Mouse (Mus musculus) heart, postnatal 36 days (tissue): ENCODE results near the gene Pim2. TPM values are rescaled to one million over a fixed set of nuclear protein-coding genes. Genes with fewer than 3 reads are reported as not detected.

Source experiments
- DNase-seq, 2 experiments: peaks; one replicate each; pipeline ENCODE4 v3.0.0; 2021 to 2022
- intact Hi-C: fragments of 180-260 bp; cut with DNase I; formaldehyde crosslinking; loops from one replicate; pipeline ENCODE4 v1.15.1; 2025
- total RNA-seq, 2 experiments: library from RNA; stranded (reverse); gene quantifications; 2 replicates each; pipeline ENCODE4 v1.2.3; 2021

Gene Pim2
- total RNA-seq = 1 to 10 TPM; 2.4 to 3.3 TPM

DNA sequence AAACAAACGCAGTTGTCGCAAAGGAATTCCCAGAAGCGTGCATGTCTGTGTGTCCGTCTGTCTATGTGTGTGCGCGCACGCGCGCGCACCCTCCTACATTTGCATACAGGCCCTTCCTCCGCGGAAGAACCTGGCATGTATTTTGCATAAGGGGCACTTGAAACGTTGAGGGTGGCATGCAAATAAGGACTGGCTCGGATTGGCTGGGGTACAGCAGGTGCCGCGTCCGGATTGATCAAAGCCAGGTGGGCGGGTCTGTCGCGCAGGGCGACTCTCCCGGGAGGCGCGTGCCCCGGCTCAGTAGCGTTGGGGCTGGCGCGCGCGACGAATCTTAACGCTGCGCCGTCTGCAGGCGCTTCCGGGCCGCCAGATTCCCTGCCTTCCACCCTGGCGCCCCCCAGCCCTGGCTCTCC, at the start of gene Pim2:
Pim2 (plus strand) TSS at position 256 of the 413 bp plus-strand sequence.
- DNase-seq = peak; percentile 57 to 61
- intact Hi-C loops = no loop called here

DNA sequence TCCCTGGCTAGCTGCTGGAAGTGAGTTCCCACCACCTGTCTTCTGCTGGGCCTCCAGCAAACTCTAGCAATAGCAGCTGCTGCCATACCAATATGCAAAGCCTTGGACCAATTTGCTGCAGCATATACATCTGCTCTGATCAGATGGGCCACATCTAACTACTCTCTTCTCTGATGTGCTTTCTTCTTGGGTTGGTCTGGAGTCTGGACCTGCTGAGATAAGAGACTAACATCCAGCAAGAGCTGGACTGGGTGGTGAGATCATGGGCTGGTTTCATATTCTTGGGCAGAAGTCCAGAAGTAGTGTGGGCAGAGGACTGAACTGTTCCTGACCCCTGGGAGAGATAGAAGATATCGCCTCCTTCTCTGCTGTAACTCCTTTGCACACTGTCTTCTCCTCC, 40.9 kb upstream of the Pim2 start:
- DNase-seq = no peak
- intact Hi-C loops = no loop called here

DNA sequence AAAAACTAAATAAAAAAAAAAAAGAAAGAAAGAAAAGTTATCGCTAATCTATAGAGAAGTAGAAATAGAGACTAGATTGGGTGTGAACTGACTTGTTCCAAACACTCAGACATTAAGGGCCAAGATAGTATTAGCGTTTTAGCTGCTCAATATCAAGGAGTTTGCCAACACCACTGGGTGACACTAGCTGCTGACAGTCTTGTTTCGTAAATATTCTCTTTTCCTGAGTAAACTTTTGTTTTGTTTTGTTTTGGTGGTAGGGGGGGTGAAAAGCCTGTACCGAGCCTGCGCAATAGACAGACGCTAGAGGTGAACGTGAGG, 37.3 kb upstream of the Pim2 start:
- intact Hi-C loops = no loop called here
- DNase-seq = no peak

DNA sequence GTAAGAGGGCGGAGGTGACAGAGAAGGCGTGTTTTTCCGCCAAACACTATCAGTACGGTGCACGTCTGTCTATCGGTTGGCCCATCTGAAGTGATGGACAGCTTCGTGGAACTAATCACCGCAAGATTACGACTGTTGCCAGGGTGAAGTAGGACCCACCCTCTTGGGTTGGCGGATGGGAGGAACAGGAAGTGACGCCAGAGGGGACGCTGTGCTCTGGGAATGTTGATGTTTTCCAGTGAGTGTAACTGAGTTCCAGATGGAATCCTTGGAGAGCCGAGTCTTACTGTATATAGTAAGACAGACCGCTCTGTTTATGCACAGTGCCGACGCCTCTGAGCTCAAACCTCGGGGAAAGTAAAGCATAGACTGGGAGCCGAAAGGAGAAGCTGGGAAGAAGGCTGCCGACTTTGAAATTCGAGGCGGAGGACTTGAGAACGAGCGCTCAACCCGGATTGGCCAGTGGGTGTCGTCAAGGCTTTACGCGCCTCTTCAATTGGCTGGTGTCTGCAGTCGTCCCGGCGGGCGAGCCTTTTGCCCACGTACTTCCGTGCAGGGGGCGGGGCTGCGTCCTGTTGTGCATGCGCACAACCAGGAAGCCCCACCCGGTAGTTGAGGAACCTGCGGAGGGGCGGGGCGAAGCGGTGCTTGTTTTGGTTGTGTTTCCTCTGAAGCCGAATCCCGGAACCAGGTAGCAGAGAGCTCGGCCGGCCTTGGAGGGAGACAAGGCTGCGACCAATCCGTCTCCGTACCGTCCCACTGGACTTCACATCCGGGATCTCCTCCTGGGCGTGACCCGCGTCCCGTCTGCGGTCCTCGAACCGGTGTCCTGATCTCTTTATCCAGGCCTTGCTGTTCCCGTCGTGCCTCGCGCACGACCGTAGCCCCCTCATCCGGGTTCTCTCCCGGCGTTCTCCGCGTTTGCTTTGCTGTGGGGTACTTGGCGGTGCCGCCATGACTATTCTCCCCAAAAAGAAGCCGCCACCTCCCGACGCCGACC, 36.6 kb upstream of the Pim2 start, which contains the start of gene Otud5:
Otud5 (plus strand) TSS at position 202 of the 1,000 bp plus-strand sequence.
- intact Hi-C loops = no loop called here
- peak; percentile 90 for DNase-seq

DNA sequence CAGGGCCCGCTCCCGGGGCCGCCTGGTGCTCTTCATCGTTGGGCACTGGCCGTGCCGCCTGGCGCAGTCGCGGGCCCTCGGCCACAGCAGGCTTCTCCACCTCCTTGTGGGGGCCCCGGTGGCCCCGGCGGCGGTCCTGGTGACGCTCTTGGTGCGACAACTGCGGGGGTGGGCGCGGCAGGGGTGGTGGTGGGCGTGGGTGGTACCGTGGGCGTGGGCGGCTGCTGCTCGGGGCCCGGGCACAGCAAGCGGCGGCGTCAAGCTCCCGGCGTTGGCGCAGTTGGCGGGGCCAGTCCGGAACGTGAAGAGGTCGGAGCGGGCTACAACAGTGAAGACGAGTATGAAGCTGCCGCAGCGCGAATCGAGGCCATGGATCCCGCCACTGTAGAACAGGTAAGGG, 35.7 kb upstream of the Pim2 start:
- intact Hi-C loops = no loop called here
- DNase-seq = no peak

DNA sequence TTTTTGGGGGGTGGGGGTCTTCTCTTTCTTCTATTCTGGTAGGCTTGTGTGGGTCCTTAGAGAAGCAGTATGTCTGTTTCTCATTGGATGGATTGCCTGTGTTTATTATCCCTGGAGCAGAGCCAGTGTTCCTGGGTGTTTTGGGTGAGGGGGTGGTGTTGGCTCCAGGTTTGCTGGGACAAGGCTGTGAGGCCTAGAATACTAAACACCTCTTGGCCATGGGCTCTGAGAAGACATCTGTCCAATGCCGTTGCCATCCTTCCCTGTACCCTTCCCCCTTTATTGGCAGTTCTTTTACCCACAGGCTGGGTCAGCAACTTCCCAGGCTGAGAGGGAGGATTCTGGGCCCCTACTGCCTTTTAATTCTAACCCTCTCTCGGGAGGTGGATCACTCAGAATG, 30.2 kb upstream of the Pim2 start:
- intact Hi-C loops = no loop called here
- no peak for DNase-seq

DNA sequence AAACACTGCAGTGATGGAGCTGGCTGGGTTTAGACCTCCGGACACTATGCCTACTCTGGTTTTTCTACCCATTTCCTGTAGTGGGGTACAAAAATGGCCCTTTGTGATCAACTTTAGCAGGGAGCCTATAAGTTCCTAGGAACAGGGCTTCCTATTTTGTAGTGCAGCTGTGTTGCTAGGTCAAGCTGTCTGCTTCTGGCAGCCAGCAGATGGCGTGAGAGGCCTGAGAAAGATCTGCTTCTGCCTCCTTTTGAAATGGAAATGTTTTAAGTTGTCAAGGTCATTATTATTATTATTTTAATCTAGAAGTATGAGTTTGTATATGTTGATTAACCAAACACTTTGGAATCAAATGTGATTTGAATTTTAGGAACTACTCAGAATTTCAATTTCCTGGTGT, 23.5 kb upstream of the Pim2 start:
- intact Hi-C loops = loop anchor here (5.0 kb wide), 1 partner anchor 163 kb away; the partner anchor contains the start of gene Glod5
- DNase-seq = peak; percentile 26 to 33

DNA sequence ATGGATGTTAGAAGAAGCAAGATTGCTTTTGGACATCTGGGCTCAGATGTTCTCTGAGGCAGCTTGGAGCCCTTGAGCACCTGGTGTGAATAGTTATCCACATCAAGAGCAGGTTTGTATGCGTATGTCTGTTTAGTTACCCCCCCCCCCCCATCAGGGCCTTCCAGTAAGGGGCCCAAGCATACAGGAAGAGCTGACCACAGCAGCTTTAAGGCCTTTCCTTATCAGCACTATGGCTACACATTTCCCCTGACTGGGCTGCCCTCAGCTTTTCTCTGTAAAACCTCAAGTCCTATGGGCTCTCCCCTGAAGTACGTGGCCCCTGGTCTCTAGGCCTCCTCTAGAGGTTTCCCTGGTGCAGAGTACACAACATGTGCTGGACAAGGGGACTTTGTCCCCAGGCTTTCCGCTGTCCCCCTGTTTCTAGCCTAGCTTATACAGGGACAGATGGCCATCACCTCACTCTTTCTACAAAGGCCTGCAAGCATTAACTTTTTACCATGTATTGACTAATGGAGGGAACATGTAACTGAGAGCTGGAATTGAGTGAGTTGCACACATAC, 18.8 kb upstream of the Pim2 start:
- DNase-seq = no peak
- intact Hi-C loops = no loop called here

DNA sequence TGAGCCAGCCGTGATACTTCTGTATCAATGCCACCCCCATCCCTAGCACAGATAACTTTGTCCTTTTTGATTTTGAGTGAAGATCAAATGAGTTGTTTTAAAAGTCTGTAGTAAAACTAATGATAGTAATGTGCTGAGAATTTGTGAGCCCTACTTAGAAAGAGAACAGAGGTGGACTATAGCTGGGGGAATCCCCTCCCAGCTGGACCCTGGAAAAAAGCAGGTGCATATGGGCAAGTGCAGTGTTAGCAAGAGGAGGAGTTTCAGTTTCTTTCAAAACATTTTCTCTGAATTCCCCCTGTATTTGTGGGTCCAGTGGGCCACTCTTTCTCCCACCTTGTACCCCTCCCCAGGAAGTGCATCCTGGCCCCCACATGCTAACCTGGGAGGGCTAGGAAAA, 14.9 kb upstream of the Pim2 start:
- no peak for DNase-seq
- intact Hi-C loops = no loop called here

DNA sequence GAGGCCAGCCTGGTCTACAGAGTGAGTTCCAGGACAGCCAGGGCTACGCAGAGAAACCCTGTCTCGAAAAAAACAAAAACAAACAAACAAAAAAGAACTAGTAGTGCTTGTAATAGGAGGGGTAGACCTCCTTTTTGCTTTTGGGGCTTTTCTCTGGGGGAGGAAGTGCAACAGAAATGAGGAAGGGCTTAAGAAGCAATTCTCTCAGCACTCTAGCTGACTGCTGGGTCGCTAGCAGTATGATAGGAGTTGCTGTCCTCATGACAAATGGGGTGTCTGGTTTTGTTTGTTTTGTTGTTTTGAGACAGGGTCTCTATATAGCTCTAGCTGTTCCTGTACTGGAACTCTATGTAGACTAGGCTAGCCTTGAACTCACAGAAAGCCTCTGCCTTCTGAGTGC, 13.5 kb upstream of the Pim2 start:
- intact Hi-C loops = no loop called here
- DNase-seq = no peak

DNA sequence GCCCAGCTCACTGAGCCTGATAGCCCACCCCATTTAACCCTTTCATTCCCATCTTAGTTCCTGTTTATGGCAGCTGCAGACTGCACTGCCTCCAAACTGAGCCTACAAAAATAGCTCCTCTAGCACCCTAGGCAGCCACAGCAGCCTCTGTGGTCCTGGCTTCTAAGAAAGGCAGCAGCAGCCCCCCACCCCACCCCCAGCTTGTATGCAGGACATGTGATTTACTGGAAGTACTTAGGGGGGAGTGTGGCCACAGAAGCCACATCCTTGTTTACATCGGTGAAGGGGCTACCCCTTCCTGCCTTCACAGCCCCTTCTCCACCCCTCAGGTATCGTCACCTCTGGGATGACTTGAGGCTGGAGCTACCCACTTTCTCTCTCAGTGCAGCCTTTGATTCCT, 12.7 kb upstream of the Pim2 start:
- DNase-seq = no peak
- intact Hi-C loops = no loop called here

DNA sequence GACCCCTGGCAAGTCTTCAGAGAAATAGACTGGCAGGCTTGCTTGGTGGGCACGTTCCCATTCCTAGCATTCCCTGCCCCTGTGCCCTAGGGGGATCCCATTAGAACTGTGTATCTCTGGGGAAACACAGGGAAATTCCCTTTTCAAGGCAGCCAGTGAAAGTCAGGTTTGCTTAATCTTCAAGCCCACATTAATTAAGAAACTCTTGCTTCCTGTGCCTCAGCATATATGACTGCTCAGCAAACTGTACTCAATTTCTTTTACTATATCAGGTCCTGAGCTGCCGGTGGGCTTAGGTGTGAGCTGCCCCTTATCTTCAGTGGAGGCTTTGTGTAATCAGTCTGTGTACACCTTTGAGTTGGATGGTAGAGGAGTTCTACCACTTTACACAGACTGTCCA, 12.3 kb upstream of the Pim2 start:
- DNase-seq = no peak
- intact Hi-C loops = no loop called here

DNA sequence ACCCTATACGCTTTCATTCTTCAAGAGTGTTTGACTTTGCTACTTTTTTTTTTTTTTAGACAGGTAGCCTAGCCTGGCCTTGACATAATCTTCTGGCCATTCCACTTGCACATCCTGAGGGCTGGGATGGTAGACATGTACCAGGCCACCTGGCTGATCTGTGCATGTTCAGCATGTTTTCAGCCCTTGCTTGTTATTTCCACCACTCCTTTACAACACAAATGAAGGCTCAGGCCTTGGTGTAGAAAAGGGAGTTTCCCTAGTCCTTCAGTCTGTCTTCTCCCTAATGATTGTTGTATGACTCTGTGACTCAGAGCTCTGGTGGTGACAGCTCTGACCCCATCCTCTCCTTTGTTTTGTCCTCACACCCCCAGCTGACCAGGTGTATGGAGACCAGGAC, 10.9 kb upstream of the Pim2 start:
- intact Hi-C loops = no loop called here
- no peak for DNase-seq

DNA sequence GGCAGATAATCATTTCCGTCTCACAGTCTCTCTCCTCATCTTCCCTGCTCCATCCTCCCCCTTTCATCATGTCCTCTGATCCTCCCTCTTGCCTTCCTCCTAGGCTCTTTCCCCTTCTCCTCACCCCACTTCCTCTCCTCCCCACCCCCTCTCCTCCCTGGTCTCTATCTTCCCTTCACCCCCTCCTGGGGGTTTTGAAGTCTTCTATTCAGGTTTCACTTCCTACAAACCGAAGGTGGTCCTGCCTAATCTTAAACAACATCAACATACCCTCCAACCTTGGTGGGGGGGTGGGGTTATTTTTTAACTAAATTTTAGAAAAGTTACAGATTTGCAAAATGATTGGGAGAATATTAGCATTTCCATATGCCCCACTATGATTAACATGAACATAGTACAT, 9.6 kb upstream of the Pim2 start:
- intact Hi-C loops = no loop called here

DNA sequence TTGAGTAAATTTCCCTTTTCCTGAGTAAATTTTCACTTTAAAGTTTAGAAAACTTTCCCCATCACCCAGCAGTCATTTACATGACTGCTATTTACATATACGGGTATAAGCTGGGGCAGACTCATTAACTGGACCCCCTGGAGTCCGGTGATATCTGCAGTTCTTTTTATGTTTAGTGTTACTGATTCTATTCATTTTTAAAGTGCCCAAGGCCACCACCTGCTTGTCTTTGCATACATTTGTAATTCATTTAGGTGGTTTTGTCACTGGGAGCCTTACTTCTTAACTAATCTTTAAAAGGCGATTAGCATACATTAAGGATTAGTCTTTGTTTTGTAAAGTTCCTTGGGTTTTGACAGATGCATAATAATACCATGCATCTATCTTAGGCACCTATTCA, 8.2 kb upstream of the Pim2 start:
- intact Hi-C loops = no loop called here
- DNase-seq = no peak

More for the DNA sequence above, 9.6 kb upstream of the Pim2 start:
- DNase-seq = no peak

DNA sequence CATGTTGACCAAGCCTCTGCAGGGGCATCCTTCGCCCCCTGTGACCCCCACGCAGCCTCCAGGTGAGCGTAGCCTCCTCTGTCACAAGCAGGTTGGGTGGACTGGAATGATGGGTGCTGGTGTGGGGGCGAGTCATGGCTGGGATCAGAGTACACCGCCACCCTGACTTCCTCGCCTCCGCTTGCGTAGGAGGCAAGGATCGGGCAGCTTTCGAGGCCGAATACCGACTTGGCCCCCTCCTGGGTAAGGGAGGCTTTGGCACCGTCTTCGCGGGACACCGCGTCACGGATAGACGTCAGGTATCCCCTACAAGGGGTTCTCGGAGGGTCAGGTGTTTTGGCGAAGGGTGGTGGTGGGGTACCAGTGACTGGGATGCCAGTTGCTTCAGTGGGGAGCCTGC, 433 bp downstream of the Pim2 start:
- DNase-seq = no peak
- intact Hi-C loops = no loop called here

DNA sequence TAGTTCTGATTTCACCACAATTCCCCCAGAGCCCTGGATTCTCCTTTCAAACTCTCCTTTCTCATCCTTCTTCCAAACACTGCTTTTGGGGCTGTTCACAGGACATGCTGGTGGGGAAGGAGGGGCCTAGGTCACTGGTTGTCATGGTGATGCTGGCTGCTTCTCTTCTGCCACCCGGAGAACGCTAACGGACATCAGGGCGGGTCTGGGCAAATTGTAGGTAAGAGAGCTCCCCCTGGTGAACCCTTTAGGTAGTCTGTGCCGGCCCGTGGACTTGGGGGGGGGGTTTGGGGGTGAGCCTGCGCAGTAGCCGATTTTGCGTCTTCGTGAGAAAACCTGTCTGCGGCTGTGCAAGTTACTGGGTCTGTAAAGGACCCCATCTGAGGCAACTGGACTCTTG, 1.8 kb downstream of the Pim2 start:
- intact Hi-C loops = loop anchor here (10.0 kb wide), 1 partner anchor 85 kb away; no protein-coding TSS in a partner anchor
- DNase-seq = peak; percentile 39 to 40

DNA sequence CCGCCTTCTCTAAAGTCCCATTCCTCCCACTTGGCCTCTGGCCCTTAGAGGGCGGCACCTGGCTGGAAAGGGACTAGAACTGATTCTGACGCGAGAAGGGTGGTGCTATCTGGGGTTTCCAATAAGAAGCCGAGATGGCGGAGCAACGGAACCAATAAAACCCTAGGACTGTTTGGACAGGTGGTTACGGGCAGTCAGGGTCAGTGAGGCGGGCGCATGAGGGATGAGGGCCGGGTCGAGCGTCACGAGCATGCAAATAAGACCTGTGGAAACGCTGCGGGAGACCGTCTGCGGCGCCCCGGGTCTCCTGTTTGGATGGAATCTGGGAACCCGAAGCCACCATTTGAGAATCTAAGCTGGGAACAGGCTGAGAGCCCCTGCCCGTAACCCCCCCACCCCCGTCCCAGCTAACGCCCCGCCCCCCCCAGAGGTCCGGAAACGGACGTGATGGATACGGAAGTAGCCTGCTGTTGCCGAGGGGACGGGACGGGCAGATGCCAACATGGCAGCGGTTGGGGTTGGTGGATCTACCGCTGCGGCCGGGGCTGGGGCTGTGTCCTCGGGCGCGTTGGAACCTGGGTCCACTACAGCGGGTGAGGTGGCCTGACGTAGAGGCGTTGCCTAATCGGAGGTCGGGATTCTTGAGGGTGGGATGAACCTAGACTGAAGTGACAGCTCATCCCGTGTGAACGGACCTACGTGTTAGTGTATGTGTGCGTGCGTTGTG, 5.9 kb downstream of the Pim2 start, which contains the start of gene Slc35a2:
Slc35a2 (plus strand) TSS at position 188 of the 727 bp plus-strand sequence.
- intact Hi-C loops = loop anchor here (10.0 kb wide), 1 partner anchor 89 kb away; no protein-coding TSS in a partner anchor
- DNase-seq = peak; percentile 83 to 84

DNA sequence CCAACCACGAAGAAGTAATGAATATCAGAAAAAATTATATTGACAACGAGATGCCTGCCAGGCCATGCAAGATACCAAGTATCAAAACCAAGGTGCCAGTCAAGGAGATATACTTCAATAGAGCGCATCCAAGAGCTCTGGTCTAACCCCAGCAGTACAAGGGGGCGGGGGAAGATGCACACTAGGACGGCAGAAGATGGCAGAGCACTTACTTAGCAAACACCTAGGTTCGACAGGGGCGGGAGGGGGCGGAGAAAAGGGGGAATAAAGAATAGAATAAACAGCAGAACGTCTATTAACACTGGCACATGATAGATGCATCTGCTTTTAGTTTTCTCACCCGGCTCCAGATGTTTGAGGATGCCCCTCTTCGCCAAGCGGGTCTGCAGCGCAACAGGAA, 20.1 kb downstream of the Pim2 start:
- no peak for DNase-seq
- intact Hi-C loops = no loop called here

DNA sequence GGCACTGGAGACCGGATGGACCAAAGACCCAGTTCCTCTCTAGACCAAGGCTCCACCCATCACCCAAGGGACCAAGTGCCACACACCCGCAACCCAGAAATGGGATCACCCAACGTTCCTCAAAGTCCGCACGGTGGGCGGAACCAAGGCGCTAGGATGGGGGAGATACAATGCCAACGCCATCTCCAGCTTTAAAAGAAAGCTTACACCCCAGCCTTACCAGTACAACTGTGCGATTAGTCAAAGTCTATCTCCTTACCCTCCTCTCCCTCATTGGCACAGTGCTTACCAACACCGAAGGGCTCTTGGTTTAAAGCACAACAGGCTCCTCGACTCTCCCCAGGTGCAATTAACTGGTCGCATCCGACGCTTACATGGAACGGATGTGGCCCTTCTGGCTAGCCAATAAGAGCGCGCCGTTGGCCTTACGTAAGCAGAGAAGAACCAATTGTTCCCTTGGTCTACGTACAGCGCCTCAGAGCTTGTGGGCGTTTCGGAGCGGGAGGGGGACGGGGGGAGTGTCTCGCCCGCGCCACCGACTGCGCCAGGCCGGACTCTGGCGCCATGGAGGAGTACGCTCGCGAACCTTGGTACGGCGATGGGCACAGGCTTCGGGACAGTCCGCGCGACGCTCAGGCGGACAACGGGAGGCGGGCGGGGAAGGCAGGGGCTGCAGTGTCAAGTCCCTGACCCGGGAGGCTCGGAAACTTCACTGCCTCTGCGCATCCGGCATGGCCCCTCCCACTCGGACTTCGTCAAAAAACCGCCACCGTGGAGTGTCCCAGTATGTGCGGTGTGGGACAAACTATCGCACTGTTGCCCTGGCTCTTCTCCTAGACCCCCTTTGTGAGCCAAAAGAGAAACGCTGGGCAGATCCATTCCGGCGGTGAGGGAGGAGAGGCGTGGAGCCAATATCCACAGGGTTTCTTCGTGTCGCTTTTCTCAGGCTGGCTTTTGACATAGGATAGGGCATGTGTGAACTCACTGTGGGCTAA, 21.1 kb downstream of the Pim2 start, which contains the start of the genes Pqbp1 and Timm17b:
Pqbp1 (minus strand) TSS at position 390 of the 995 bp plus-strand sequence.
Timm17b (plus strand) TSS at position 478 of the 995 bp plus-strand sequence.
- intact Hi-C loops = no loop called here

More for the DNA sequence above, 21.1 kb downstream of the Pim2 start, which contains the start of the genes Pqbp1 and Timm17b:
- peak; percentile 80 to 81 for DNase-seq
